Mouse (Mus musculus) liver, adult 2 months (tissue): ENCODE measurements at regions not wholly inside any gene's neighbourhood (a gene's known extent, or its start where the extent isn't known, plus 50 kb on each side); places are given as distances from the start of the nearest gene placed in this dataset.

ENCODE experiments used
- CTCF ChIP-seq: fragments of 200-500 bp; IDR thresholded peaks from 2 replicates; pipeline ENCODE4 v1.5.1; 2011; ENCODE audit warnings: low read depth, low read length, control low read depth
- POLR2A ChIP-seq: fragments of 200-500 bp; IDR thresholded peaks from 2 replicates; pipeline ENCODE4 v1.6.1; 2011; ENCODE audit warnings: low read length, control low read depth; ENCODE audit not compliant: insufficient read depth; ENCODE audit errors: extremely low read depth

DNA sequence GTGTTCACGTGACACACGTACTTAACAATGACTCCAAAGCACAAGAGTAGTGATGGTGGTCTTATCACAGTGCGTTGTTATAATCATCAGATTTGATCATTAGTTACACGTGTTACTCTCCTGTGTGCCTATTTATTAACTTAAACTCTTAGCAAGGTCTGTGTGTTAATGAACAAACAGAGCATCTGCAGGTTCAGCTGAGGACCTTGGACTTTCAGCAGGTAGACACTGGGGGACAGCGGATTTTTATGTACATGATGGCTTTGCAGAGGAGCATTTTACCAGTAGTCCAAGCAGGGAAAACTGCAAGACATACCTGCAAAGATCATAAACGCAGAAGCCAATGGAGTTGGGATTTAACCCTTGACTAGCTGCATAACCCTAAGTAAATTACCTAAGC, 211.7 kb upstream of the Ntm start:
- TF ChIP-seq CTCF (no peak), POLR2A (no peak)
